Mouse (Mus musculus) liver (tissue): ENCODE data around the gene Rbl2.

Experiments
- DNase-seq: peaks from one replicate; pipeline ENCODE4 v3.0.0-alpha.2; 2020; ENCODE audit warnings: mixed read lengths

The Rbl2 gene

GRCm38 (mm10) chr8:91171605-91172004 lies 101.7 kb downstream of the Rbl2 start:
- DNase-seq = no peak
